Mouse (Mus musculus): Measurements from ENCODE around the gene Exog. TPM values are rescaled to one million over a fixed set of nuclear protein-coding genes. Genes with fewer than 3 reads are reported as not detected.

Exog gene
- total RNA-seq, 2 experiments from 2014 or later = 4.2 to 4.5 TPM

DNA sequence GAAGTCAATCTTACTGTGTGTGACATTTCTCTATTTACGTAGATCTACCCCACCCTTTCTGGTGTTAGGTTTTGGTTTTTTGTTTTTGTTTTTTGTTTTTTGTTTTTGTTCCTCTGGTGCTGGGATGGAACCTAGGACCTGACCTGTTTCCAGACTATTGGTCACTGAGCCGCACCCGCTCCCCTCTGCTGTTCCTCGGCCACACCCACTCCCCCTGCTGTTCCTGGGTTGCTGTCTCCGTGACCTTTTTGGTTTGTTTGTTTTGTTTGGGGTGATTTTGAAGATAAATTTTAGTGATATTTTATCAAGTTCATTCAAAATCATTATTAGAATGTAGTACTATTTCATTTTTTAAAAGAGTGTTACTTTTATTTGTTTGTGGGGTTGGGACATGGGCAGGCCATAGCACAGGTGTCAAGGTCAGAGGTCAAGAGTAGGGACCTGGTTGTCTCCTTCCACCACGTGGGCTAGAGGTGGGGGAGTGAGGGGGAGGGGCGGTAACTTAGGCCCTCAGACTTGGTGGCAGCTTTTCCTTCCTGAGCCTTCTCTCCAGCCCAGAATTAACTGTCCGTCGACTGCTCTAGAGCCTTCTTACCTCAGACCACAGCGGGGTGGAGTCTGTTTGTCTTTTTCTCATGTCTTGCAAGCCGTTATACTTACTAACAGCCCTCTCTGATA lies 60.4 kb downstream of the Exog start:
- no peak for DNase-seq

DNA sequence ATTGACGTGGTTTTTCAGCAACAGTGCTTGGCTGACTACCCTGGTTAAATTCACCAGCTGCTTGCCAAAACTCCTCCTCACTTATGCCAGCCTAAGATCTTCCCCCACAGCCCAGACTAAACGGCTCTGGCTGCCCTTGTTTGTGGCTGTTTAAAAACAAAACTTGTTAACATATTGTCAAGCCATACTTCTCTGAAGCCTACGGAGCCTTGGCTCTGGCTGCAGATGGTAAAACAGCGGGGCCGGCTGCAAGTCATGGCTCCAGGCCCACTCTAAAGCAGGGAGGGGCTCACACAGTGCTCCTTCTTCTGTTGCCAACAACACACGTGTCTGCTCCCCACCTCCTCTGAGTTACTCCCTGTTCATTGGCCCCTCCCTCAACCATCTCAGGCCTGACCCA lies 66.2 kb downstream of the Exog start:
- no peak for DNase-seq

- DNase-seq = no peak
Measured at GRCm38 (mm10) chr9:119512993-119513392, 68.2 kb downstream of the Exog start.

DNA sequence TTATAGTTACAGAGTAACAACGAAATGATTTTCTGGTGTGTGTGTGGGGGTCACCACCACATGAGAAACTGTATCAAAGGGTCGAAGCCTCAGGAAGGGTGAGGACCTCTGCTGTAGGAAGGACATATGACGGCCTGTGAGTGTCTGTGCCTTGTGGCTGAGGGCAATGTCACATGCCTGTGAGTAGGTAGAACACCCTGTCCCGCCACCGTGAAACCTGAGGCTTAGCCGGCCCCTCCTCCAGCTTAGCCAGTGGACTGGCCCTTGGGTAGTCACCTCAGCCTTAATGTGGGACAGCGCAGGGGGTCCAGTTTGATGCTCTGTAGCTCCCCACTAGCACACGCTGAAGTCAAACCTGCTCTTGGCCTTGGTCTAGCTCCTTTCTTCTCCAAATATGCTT lies 69.1 kb downstream of the Exog start:
- no peak for DNase-seq

- no peak for DNase-seq
Measured at GRCm38 (mm10) chr9:119514986-119515385, 70.2 kb downstream of the Exog start.

Other genes starting within 250 kb of the Exog start
- not detected for gene Slc22a13, start 235.8 kb upstream of the Exog start, total RNA-seq (2021)
- gene Oxsr1, start 122.5 kb upstream of the Exog start, total RNA-seq (2021) = 10 to 100 TPM; 35.5 to 36.5 TPM
- gene Acaa1a, start 105.3 kb upstream of the Exog start, total RNA-seq (2021) = 10 to 100 TPM; 60.7 to 63.8 TPM
- gene Myd88, start 103.5 kb upstream of the Exog start, total RNA-seq (2021) = 10 to 100 TPM; 12.1 to 12.7 TPM
- gene Xylb, start 87.6 kb upstream of the Exog start, total RNA-seq (2021) = 1 to 10 TPM in 1 of 2 experiments, under 1 TPM in 1; 0.52 to 1.0 TPM
- under 1 TPM in 1 of 2 experiments, not detected in 1; 0.27 TPM for gene Slc22a14, start 79.4 kb upstream of the Exog start, total RNA-seq (2021)
- gene Acvr2b, start 42.8 kb upstream of the Exog start, total RNA-seq (2021) = 1 to 10 TPM; 6.2 to 6.5 TPM
- 100 to 1,000 TPM; 120 to 122 TPM for gene Scn5a, start 134.1 kb downstream of the Exog start, total RNA-seq (2021)